Mouse (Mus musculus) urinary bladder, postnatal 0 days (tissue): Measurements from ENCODE around the gene Ces1h. TPM values are rescaled to one million over a fixed set of nuclear protein-coding genes. Genes with fewer than 3 reads are reported as not detected.

Experiments used
- polyA plus RNA-seq: library from polyadenylated mRNA; unstranded; fragments of >200 nt; fragmentation: Nextera tagmentation; extraction: Ambion mirVana; gene quantifications from 2 replicates; pipeline ENCODE4 v1.2.1, GENCODE M21; 2015

The Ces1h gene
- not detected in 2 replicates for polyA plus RNA-seq

GRCm38 (mm10) chr8:93379625-93380024, at the start of gene Ces1h:
Ces1h (minus strand) TSS chr8:93379725.

GRCm38 (mm10) chr8:93337207-93337606, 42.3 kb downstream of the Ces1h start, which contains the start of gene Ces1g:
Ces1g (minus strand) TSS chr8:93337308.

Other genes with a start within 250 kb of the Ces1h start
- 0.29 TPM in 1 of 2 replicates, not detected in the other for gene Ces1c, start 248.4 kb downstream of the Ces1h start, polyA plus RNA-seq
- 0.21 and 0.28 TPM in 2 replicates for gene Ces1d, start 181.9 kb downstream of the Ces1h start, polyA plus RNA-seq
- gene Ces1e, start 150.1 kb downstream of the Ces1h start, polyA plus RNA-seq: 0.06 and 0.11 TPM in 2 replicates
- gene Ces1f, start 100.0 kb downstream of the Ces1h start, polyA plus RNA-seq: not detected in 2 replicates
- gene Ces1g, start 42.4 kb downstream of the Ces1h start, polyA plus RNA-seq: 0.08 TPM in 1 of 2 replicates, not detected in the other
- 0.28 and 0.35 TPM in 2 replicates for gene Ces5a, start 156.1 kb upstream of the Ces1h start, polyA plus RNA-seq